Mouse (Mus musculus) cerebellum, adult 9-11 months (tissue): ENCODE results near the gene Adh1.

Experiments
- DNase-seq: peaks from one replicate; pipeline ENCODE4 v3.0.0; 2022

The Adh1 gene

GRCm38 (mm10) chr3:138291529-138292117 lies 30.8 kb downstream of the Adh1 start:
- no peak for DNase-seq

GRCm38 (mm10) chr3:138293298-138293895 lies 32.6 kb downstream of the Adh1 start:
- DNase-seq = no peak

GRCm38 (mm10) chr3:138300130-138300529 lies 39.3 kb downstream of the Adh1 start:
- DNase-seq = no peak

- no peak for DNase-seq
Measured at GRCm38 (mm10) chr3:138302676-138303075, 41.9 kb downstream of the Adh1 start.

GRCm38 (mm10) chr3:138303771-138304488 lies 43.1 kb downstream of the Adh1 start:
- no peak for DNase-seq

- no peak for DNase-seq
Measured at GRCm38 (mm10) chr3:138304489-138304871, 43.7 kb downstream of the Adh1 start.

GRCm38 (mm10) chr3:138305486-138306289 lies 44.9 kb downstream of the Adh1 start:
- no peak for DNase-seq

GRCm38 (mm10) chr3:138306290-138306683 lies 45.5 kb downstream of the Adh1 start:
- no peak for DNase-seq

- DNase-seq = no peak
Measured at GRCm38 (mm10) chr3:138309910-138310309, 49.1 kb downstream of the Adh1 start.

- no peak for DNase-seq
Measured at GRCm38 (mm10) chr3:138311015-138311414, 50.2 kb downstream of the Adh1 start.

GRCm38 (mm10) chr3:138312965-138313364 lies 52.2 kb downstream of the Adh1 start, which contains the start of gene Adh6a:
Gene Adh6a, plus strand, starts transcription at chr3:138313286.
- no peak for DNase-seq

- DNase-seq = no peak
Measured at GRCm38 (mm10) chr3:138316908-138317472, 56.2 kb downstream of the Adh1 start.

- no peak for DNase-seq
Measured at GRCm38 (mm10) chr3:138325001-138325400, 64.2 kb downstream of the Adh1 start.

GRCm38 (mm10) chr3:138325466-138325865 lies 64.7 kb downstream of the Adh1 start:
- no peak for DNase-seq

- no peak for DNase-seq
Measured at GRCm38 (mm10) chr3:138333910-138334309, 73.1 kb downstream of the Adh1 start.

GRCm38 (mm10) chr3:138334320-138334719 lies 73.5 kb downstream of the Adh1 start:
- no peak for DNase-seq

GRCm38 (mm10) chr3:138335566-138335965 lies 74.8 kb downstream of the Adh1 start:
- DNase-seq = no peak

GRCm38 (mm10) chr3:138336104-138336754 lies 75.4 kb downstream of the Adh1 start:
- DNase-seq = no peak
